Mouse (Mus musculus) urinary bladder, postnatal 14 days (tissue): ENCODE measurements around the gene Gnl3.

Experiments
- DNase-seq: peaks from one replicate; pipeline ENCODE4 v3.0.0; 2021; ENCODE audit warnings: low spot score

Gnl3 gene

GRCm38 (mm10) chr14:31018860-31019291 lies at the start of gene Gnl3, which contains the start of gene Pbrm1:
TSS of gene Gnl3 (minus strand) at chr14:31019152.
TSS of gene Pbrm1 (plus strand) at chr14:31019138.
- DNase-seq, result peak; percentile 98

- DNase-seq, result no peak
Observed at GRCm38 (mm10) chr14:31062277-31062676, 43.3 kb upstream of the Gnl3 start.

GRCm38 (mm10) chr14:31045817-31046216 lies 26.9 kb upstream of the Gnl3 start:
- DNase-seq, result no peak

- DNase-seq, result no peak
Observed at GRCm38 (mm10) chr14:31045296-31045695, 26.3 kb upstream of the Gnl3 start.

- no peak for DNase-seq
Observed at GRCm38 (mm10) chr14:31025785-31026184, 6.8 kb upstream of the Gnl3 start.

- no peak for DNase-seq
Observed at GRCm38 (mm10) chr14:31022579-31022978, 3.6 kb upstream of the Gnl3 start.

- peak; percentile 78 for DNase-seq
Observed at GRCm38 (mm10) chr14:31019331-31020205, 616 bp upstream of the Gnl3 start.

- DNase-seq, result no peak
Observed at GRCm38 (mm10) chr14:31017854-31018253, 1.1 kb downstream of the Gnl3 start.

- no peak for DNase-seq
Observed at GRCm38 (mm10) chr14:31016063-31016462, 2.9 kb downstream of the Gnl3 start.

- DNase-seq, result no peak
Observed at GRCm38 (mm10) chr14:31013928-31014327, 5.0 kb downstream of the Gnl3 start.

GRCm38 (mm10) chr14:31011588-31011987 lies 7.4 kb downstream of the Gnl3 start:
- DNase-seq, result no peak

- DNase-seq, result no peak
Observed at GRCm38 (mm10) chr14:31006779-31007178, 12.2 kb downstream of the Gnl3 start.

- no peak for DNase-seq
Observed at GRCm38 (mm10) chr14:31004527-31004926, 14.4 kb downstream of the Gnl3 start.

GRCm38 (mm10) chr14:31001307-31002205 lies 17.4 kb downstream of the Gnl3 start, which contains the start of the genes Glt8d1 and Spcs1:
TSS of gene Glt8d1 (plus strand) at chr14:31001400.
TSS of gene Spcs1 (minus strand) at chr14:31001672.
- peak; percentile 88 for DNase-seq

- DNase-seq, result no peak
Observed at GRCm38 (mm10) chr14:31000816-31001306, 18.1 kb downstream of the Gnl3 start.

GRCm38 (mm10) chr14:31000356-31000755 lies 18.6 kb downstream of the Gnl3 start:
- DNase-seq, result no peak

- DNase-seq, result no peak
Observed at GRCm38 (mm10) chr14:30996417-30996816, 22.5 kb downstream of the Gnl3 start.

GRCm38 (mm10) chr14:30976222-30976621 lies 42.7 kb downstream of the Gnl3 start:
- DNase-seq, result no peak

GRCm38 (mm10) chr14:30974204-30974603 lies 44.7 kb downstream of the Gnl3 start:
- peak; percentile 38 for DNase-seq
